Mouse (Mus musculus): ENCODE data around the gene Nfib.

DNA sequence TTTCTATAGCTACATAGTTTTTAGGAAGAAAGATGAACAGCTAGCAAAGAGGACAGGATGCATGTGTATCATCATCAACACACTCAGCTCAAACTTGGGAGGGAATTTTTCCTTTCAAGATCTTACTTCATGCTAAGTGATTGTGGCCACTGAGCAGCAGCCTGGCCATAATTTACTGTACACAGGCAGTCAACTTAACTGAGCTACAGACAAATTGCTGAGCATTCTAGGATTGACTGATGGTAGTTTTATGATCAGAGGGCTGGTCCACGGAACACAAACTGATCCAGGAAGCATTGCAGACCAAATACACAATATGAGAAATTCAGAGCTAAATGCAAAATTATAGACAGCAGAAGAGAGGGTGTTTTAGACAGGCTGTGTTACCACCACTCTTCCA, 191.2 kb downstream of the Nfib start:
- no peak for TF ChIP-seq POLR2A (IDR thresholded peaks at IDR 0.05; ENCODE audit: control insufficient read depth, extremely low read depth, insufficient read depth, low read length, poor library complexity)
- TF ChIP-seq CTCF (IDR thresholded peaks at IDR 0.05; ENCODE audit: borderline replicate concordance, control insufficient read depth, extremely low read depth, insufficient read depth, low read length, poor library complexity): no peak

All from thymus, adult 2 months (tissue).